Mouse (Mus musculus) cerebellum, postnatal 10 days (tissue): ENCODE measurements around the gene Atp10a.

Experiments used
- DNase-seq, 2 experiments: peaks; one replicate each; pipeline ENCODE4 v3.0.0; 2021; ENCODE audit warnings: mixed read lengths in 2 of 2

The Atp10a gene

DNA sequence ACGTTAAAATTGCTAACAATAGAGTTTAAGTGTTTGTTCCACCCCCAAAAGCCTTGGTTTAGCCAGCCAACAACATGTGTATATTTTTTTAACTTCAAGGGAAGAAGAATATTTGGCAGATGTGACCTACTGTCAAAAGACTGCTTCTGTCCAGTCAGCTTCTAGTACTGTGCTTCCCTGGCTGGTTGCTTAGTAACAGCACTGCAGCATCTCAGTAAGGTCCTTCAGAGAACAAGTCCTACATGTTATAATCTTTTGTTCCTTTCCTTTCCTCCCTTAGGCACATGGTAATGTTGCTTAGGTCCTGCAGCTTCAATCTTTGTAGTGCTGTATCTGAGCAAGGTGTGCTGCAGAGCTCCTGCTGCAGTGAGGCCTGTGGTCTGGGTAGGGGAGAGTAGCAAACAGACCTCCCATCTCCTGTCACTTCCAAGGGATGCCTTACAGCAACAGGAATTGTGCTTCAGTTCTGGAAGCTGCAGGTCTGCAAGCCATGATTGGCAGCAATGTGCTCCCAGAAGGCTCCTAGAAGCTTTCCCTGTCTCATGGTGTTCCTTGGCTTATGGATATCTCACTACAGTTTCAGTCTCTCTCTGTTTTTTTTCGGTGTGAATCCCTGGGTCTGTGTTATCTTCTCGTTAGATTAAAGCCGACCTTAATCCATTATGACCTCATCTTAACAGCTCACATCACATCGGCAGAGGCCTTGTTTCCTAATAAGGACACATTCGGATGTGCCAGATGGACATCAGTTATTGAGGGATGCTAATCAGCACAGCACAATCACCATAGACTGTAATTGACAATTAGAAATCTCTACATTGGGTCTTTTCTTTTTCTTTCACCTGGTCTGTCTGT, 34.3 kb downstream of the Atp10a start:
- DNase-seq: peak in 1 of 2 experiments; percentile 6

- DNase-seq: no peak
These were observed 35.1 kb downstream of the Atp10a start for GRCm38 (mm10) chr7:58690997-58691596.

DNA sequence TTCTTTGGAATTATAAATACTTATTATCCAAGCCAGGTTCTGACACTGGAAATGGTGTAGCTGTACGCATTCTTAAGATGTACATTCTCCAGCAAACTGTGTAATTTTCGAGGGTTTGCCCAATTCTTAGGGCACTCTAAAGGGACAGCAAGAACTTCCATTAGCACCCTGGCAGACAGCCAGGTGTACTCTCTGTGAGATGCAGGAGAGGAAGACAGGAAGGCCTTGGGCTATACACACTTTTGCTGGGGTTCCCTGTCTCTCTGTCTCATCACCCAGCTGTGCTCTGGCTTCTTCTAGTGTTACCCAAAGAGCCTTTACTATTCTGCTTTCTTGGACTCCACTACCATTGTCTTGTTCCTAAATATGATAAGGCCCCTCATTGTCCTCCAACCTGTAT, 36.7 kb downstream of the Atp10a start:
- peak; percentile 25 to 33 for DNase-seq

DNA sequence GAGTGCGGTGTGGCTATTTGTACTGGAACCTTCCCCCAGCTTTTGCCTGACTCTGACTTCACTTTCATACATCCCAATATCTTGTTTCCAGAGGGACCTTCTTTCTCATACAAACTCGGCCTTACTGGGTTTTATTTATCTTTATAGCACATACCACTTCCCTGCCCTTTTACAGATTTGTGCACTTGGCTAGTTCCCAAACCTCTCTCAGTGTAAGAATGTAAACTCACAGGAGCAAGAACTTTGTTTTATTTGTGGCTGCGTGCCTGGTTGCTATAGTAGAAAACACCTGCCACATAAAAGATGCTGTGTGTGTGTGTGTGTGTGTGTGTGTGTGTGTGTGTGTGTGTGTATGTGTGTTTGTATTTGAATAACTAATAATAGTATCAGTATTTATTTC, 37.4 kb downstream of the Atp10a start:
- DNase-seq: no peak

- no peak for DNase-seq
These were observed 39.7 kb downstream of the Atp10a start for GRCm38 (mm10) chr7:58695661-58696060.

DNA sequence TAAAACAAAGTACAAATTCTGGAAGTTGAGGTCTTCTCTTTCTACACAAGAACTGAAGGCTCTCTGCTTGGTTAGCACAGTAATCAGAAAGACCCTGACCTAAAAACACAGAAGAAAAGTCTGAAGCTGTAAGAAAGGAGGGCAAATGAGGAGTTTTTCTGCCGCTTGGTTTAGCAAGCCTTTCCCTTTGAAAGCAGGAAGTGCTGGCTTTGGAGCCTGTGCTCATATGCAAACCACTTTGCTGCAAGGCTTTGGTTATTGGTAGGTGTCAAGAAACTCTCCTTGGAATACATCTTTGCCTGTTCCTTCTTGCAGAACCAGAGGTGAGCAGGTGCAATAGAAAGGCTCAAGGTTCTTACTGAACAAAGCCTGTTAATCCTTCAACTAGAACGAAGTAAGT, 41.1 kb downstream of the Atp10a start:
- DNase-seq: no peak

- DNase-seq: peak in 1 of 2 experiments; percentile 25
These were observed 42.9 kb downstream of the Atp10a start for GRCm38 (mm10) chr7:58698738-58699442.

GRCm38 (mm10) chr7:58701311-58701710, 45.3 kb downstream of the Atp10a start:
- no peak for DNase-seq

DNA sequence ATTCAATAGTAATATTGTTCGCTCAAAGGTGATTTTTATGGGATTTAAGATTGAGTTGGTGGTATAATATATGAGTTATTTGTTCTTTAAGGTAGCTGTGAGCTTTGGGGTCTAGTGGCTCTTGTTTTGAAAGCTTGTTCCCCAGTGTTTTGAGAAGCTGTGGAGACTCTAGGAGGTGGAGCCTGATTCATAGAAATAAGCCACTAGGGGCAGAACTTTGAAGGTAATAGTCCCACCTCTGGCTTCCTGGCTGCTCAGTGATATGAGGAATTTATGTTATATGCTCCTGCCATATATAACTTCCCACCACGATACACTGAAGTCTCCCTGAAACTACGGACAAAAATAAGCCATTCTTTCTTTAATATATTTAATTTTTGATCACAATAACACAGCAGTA, 49.2 kb downstream of the Atp10a start:
- DNase-seq: no peak

- DNase-seq: no peak
These were observed 53.3 kb downstream of the Atp10a start for GRCm38 (mm10) chr7:58709306-58709705.

- no peak for DNase-seq
These were observed 54.3 kb downstream of the Atp10a start for GRCm38 (mm10) chr7:58710312-58710711.

GRCm38 (mm10) chr7:58711811-58712210, 55.8 kb downstream of the Atp10a start:
- DNase-seq: no peak

- DNase-seq: no peak
These were observed 59.7 kb downstream of the Atp10a start for GRCm38 (mm10) chr7:58715576-58716144.

- no peak for DNase-seq
These were observed 60.7 kb downstream of the Atp10a start for GRCm38 (mm10) chr7:58716626-58717025.

- no peak for DNase-seq
These were observed 62.6 kb downstream of the Atp10a start for GRCm38 (mm10) chr7:58718556-58718955.

GRCm38 (mm10) chr7:58719218-58719938, 63.4 kb downstream of the Atp10a start:
- DNase-seq: no peak

GRCm38 (mm10) chr7:58722250-58722649, 66.3 kb downstream of the Atp10a start:
- no peak for DNase-seq

- DNase-seq: peak; percentile 14 to 16
These were observed 74.2 kb downstream of the Atp10a start for GRCm38 (mm10) chr7:58730201-58730600.

- DNase-seq: no peak
These were observed 74.9 kb downstream of the Atp10a start for GRCm38 (mm10) chr7:58730831-58731230.

DNA sequence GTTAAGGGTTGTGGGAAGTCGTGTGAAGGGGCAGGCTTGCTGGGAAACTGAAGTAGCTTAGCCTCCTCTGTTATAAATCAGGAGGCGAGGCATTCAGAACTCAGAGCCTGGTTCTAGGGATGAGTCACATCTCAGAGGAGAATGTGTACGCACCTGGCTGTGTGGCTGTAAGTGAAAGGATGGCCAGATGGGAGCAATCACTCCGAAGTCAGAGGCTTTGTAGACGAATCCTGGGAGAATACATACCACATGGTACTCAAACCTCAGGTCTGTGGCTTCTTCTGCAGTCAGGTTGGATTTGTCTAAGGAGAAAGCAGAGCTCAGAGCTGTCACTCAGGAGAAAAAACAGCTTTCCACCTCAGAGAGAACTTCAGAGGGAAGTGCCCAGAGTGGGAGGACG, 76.4 kb downstream of the Atp10a start:
- DNase-seq: no peak

DNA sequence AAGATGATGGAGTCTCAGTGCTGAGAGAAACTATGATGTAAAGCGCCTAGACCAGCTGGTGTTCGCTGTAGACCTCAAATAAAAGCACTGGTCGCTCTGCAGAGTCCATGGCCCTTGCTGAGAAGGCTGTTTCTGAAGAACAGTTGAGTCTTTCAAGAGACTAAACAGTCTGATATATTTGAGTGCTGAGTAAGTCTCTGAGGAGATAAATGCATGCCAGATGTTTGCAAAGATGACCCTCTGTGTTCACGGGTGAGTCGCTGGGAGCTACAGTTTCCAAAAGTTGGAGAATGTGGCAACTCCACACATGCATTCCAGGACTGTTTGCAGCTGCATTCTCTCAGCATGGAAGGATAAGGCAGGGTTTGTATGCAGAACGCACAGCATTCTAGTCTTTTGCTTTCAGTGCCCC, 77.5 kb downstream of the Atp10a start:
- DNase-seq: no peak

- no peak for DNase-seq
These were observed 81.0 kb downstream of the Atp10a start for GRCm38 (mm10) chr7:58736841-58737547.
